8 mouse cellular contexts compared by ENCODE assay signal in the genomic region with DNA sequence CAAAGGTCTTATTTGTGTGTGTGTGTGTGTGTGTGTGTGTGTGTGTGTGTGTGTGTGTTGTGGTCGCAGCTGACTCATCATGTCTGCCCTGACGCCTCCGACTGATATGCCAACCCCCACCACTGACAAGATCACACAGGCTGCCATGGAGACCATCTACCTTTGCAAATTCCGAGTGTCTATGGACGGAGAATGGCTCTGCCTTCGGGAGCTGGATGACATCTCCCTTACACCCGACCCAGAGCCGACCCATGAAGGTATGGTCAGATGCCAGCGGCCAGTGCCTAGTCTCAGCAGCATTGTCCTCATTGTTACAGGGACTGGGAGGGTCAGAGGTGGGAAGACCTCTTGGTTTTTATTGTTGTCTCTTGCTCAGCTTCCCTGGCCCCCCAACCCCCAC. TPM values are rescaled to one million over a fixed set of nuclear protein-coding genes. Genes with fewer than 3 reads are reported as not detected.
DNase-seq lines count a peak whose midpoint lies in the region; ATAC-seq and TF ChIP-seq lines count a peak whose summit lies in the region.

No protein-coding gene starts in this region.

- peaks cover 42% of the 10 kb centered on the region for H3K4me1 ChIP-seq in kidney, embryonic 15.5 days
- H3K4me1 ChIP-seq in heart, embryonic 15.5 days (replicated peaks): peaks cover 28% of the 10 kb centered on the region
- H3K4me1 ChIP-seq in midbrain, embryonic 13.5 days (replicated peaks): peaks cover 47% of the 10 kb centered on the region
- H3K4me1 ChIP-seq in lung, adult 2 months (ENCODE audit: control insufficient read depth, insufficient read depth, low read length): peaks cover 12% of the 10 kb centered on the region

- no peak for TF ChIP-seq CTCF in lung, adult 2 months (IDR thresholded peaks at IDR 0.05; ENCODE audit: insufficient read depth, low read length)

- no peak for TF ChIP-seq POLR2A in lung, adult 2 months (IDR thresholded peaks at IDR 0.05; ENCODE audit: borderline replicate concordance, extremely low read depth, low read depth, low read length)

- H3K4me2 ChIP-seq in kidney, embryonic 15.5 days: peak overlapping the region; percentile 43
- 0 out of 2 replicates have a peak overlapping the region, but pooled peaks have one; percentile 2 for H3K4me2 ChIP-seq in heart, embryonic 15.5 days
- peak overlapping the region; percentile 75 for H3K4me2 ChIP-seq in midbrain, embryonic 13.5 days (replicated peaks)

- no peaks in the 10 kb centered on the region for H3K36me3 ChIP-seq in kidney, embryonic 15.5 days
- H3K36me3 ChIP-seq in heart, embryonic 15.5 days: no peaks in the 10 kb centered on the region
- H3K36me3 ChIP-seq in midbrain, embryonic 13.5 days: peaks cover 2% of the 10 kb centered on the region; the same call in 1 of the 2 replicates

- 49% methylated on average over 9 of the region's 9 CpGs for WGBS in kidney, embryonic 15.5 days
- WGBS in heart, embryonic 15.5 days: 54% methylated on average over 9 of the region's 9 CpGs
- whole genome bisulfite sequencing in midbrain, embryonic 13.5 days: 3% methylated on average over 9 of the region's 9 CpGs
- WGBS in lung, adult 2 months: 64% methylated on average over 9 of the region's 9 CpGs

- no peak overlapping the region for H3K9ac ChIP-seq in kidney, embryonic 15.5 days
- no peak overlapping the region for H3K9ac ChIP-seq in heart, embryonic 15.5 days
- peak overlapping the region; percentile 79 for H3K9ac ChIP-seq in midbrain, embryonic 13.5 days (replicated peaks)

- no peak overlapping the region for H3K27ac ChIP-seq in kidney, embryonic 15.5 days
- H3K27ac ChIP-seq in heart, embryonic 15.5 days: no peak overlapping the region
- H3K27ac ChIP-seq in midbrain, embryonic 13.5 days: peak overlapping the region; percentile 79

- H3K27me3 ChIP-seq in kidney, embryonic 15.5 days: no peaks in the 10 kb centered on the region
- no peaks in the 10 kb centered on the region for H3K27me3 ChIP-seq in heart, embryonic 15.5 days
- no peaks in the 10 kb centered on the region for H3K27me3 ChIP-seq in midbrain, embryonic 13.5 days

- DNase-seq in kidney, postnatal 14 days: no peak
- DNase-seq in cerebellum, postnatal 10 days: peak; percentile 76 to 77
- no peak for DNase-seq in urinary bladder, postnatal 36 days (ENCODE audit: low spot score in 2 of 2)
- DNase-seq in lung, adult 2 months: no peak
- DNase-seq in thymus, postnatal 14 days: no peak

- no peaks in the 10 kb centered on the region for H3K9me3 ChIP-seq in kidney, embryonic 15.5 days (replicated peaks)
- no peaks in the 10 kb centered on the region for H3K9me3 ChIP-seq in heart, embryonic 15.5 days (replicated peaks)
- H3K9me3 ChIP-seq in midbrain, embryonic 13.5 days: no peaks in the 10 kb centered on the region

- H3K4me3 ChIP-seq in kidney, embryonic 15.5 days (replicated peaks): peak overlapping the region; percentile 21; the same call in 1 of the 2 replicates
- no peak overlapping the region for H3K4me3 ChIP-seq in heart, embryonic 15.5 days
- peak overlapping the region; percentile 70 for H3K4me3 ChIP-seq in midbrain, embryonic 13.5 days (replicated peaks)
- H3K4me3 ChIP-seq in lung, adult 2 months (replicated peaks; ENCODE audit: extremely low read depth, low read depth, low read length): no peak overlapping the region

- no peak for ATAC-seq in kidney, embryonic 15.5 days (replicated peaks; ENCODE audit: low FRiP score)
- no peak for ATAC-seq in heart, embryonic 15.5 days (replicated peaks; ENCODE audit: insufficient number of reproducible peaks, insufficient read depth, low FRiP score, low read depth)
- peak; percentile 52 for ATAC-seq in midbrain, embryonic 13.5 days

RNA-seq across cellular contexts. Expression of gene Rufy3, which starts 19.2 kb away (rescaled TPM):
- polyA plus RNA-seq in kidney, embryonic 15.5 days (2015; fragmentation: Nextera tagmentation; extraction: Ambion mirVana): 17.7 and 19.3 TPM in 2 replicates
- polyA plus RNA-seq in heart, embryonic 15.5 days (2015; fragmentation: Nextera tagmentation; extraction: Ambion mirVana): 9.2 and 14.5 TPM in 2 replicates
- 304 and 317 TPM in 2 replicates for polyA plus RNA-seq in midbrain, embryonic 13.5 days (2015; fragmentation: Nextera tagmentation; extraction: Ambion mirVana)
- polyA plus RNA-seq in lung, adult 2 months (2012; rRNA removed): 4.1 and 4.6 TPM in 2 replicates

RNA-seq across cellular contexts. Expression of gene Utp3, which starts 29.8 kb away (rescaled TPM):
- 72.8 and 75.6 TPM in 2 replicates for polyA plus RNA-seq in kidney, embryonic 15.5 days (2015; fragmentation: Nextera tagmentation; extraction: Ambion mirVana)
- 44.1 and 45.1 TPM in 2 replicates for polyA plus RNA-seq in heart, embryonic 15.5 days (2015; fragmentation: Nextera tagmentation; extraction: Ambion mirVana)
- 56.0 and 59.3 TPM in 2 replicates for polyA plus RNA-seq in midbrain, embryonic 13.5 days (2015; fragmentation: Nextera tagmentation; extraction: Ambion mirVana)
- 9.0 and 10.1 TPM in 2 replicates for polyA plus RNA-seq in lung, adult 2 months (2012; rRNA removed)

RNA-seq across cellular contexts. Expression of gene Jchain, which starts 56.4 kb away (rescaled TPM):
- polyA plus RNA-seq in kidney, embryonic 15.5 days (2015; fragmentation: Nextera tagmentation; extraction: Ambion mirVana): 0.31 TPM in 1 of 2 replicates, not detected in the other
- polyA plus RNA-seq in heart, embryonic 15.5 days (2015; fragmentation: Nextera tagmentation; extraction: Ambion mirVana): 0.09 and 0.13 TPM in 2 replicates
- 0.19 and 0.24 TPM in 2 replicates for polyA plus RNA-seq in midbrain, embryonic 13.5 days (2015; fragmentation: Nextera tagmentation; extraction: Ambion mirVana)
- polyA plus RNA-seq in lung, adult 2 months (2012; rRNA removed): 7.7 and 20.2 TPM in 2 replicates

Comparison
In these comparisons a context has a peak if more than half of its experiments do, and no peak if none do; other contexts are left out.
1. H3K4me2 ChIP-seq: peak in every context shown above with its lines; median percentile 75 in midbrain, embryonic 13.5 days; 43 in kidney, embryonic 15.5 days; 2 in heart, embryonic 15.5 days.
2. H3K4me3 ChIP-seq: peak in kidney, embryonic 15.5 days (single experiment) and midbrain, embryonic 13.5 days (single experiment); none in heart, embryonic 15.5 days (single experiment) and lung, adult 2 months (single experiment).
3. DNase-seq: peak in cerebellum, postnatal 10 days (2 of 2); none in kidney, postnatal 14 days (single experiment), urinary bladder, postnatal 36 days (0 of 2), lung, adult 2 months (single experiment) and thymus, postnatal 14 days (single experiment).
4. RNA of gene Rufy3, which starts 19.2 kb away (polyA plus RNA-seq): 304 to 317 TPM in midbrain, embryonic 13.5 days; 17.7 to 19.3 TPM in kidney, embryonic 15.5 days, 9.2 to 14.5 TPM in heart, embryonic 15.5 days and 4.1 to 4.6 TPM in lung, adult 2 months; every median in the first group is over 10 times any median in the second.